Mouse (Mus musculus): ENCODE data around the gene Scgb2a2. TPM values are rescaled to one million over a fixed set of nuclear protein-coding genes. Genes with fewer than 3 reads are reported as not detected.
"Not testable (repeated sequence)": the region's sequence is repeated elsewhere in the genome, so short reads cannot be mapped to it uniquely, and the experiment has no call there.

The Scgb2a2 gene
- polyA plus RNA-seq, 1 experiment from 2014 or later, result not detected

DNA sequence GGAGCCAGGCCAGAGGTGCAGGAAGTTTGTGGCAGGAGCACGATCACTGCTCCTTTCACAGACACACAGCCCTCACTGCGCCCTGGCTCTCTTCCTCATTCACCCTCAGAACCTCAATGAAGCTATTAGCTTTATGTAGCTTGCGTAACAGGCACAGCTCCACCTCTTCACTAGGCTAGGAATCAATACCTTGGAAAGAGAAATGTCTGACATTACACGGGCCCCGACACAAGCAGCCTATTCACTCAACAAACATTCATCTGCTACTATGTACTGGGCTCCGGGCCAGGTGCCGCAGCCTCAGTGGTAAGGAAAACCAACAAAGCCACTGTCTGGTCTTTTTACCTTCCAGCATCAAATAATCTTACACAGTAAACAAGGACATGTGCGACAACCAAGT is 39.4 kb downstream of the Scgb2a2 start:
- H3K4me2 ChIP-seq (ENCODE audit: low read depth, low read length), result no peak overlapping the region
- H3K4me1 ChIP-seq (ENCODE audit: control insufficient read depth, low read depth, low read length), result peaks cover 5% of the 10 kb centered on the region
- 80% methylated on average over 8 of the region's 8 CpGs for WGBS (ENCODE audit: insufficient replicate concordance)
- H3K27me3 ChIP-seq (ENCODE audit: control insufficient read depth, insufficient read depth, low read depth, low read length), result no peaks in the 10 kb centered on the region
- no peak overlapping the region for H3K27ac ChIP-seq (ENCODE audit: low read length)
- H3K9me3 ChIP-seq (replicated peaks; ENCODE audit: control insufficient read depth, low read length), result no peaks in the 10 kb centered on the region
- H3K9ac ChIP-seq (ENCODE audit: low read depth, low read length), result no peak overlapping the region
- peaks cover 92% of the 10 kb centered on the region for H3K36me3 ChIP-seq (ENCODE audit: control insufficient read depth, insufficient read depth)
- H3K4me3 ChIP-seq (ENCODE audit: low read depth, low read length), result no peak overlapping the region
- peak; percentile 79 for ATAC-seq (ENCODE audit: low read depth)

DNA sequence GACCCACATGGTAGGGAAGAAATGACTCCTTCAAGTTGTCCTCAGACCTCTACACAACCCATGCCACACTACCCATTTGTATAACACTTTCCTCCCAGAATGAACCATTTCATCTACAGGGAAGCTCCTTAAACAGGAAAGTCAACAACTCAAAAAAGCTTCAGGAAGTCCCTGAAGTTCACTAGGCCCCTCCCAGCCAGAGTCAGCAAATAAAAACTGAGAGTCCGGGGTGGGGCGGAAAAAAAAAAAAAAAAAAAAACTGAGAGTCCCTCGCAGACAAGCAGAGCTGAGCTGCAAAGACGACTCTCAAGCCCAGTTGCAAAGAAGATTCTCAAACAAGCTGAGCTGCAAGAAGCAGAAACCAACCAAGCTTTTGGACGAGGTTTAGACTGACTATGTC is 48.7 kb downstream of the Scgb2a2 start:
- H3K36me3 ChIP-seq (ENCODE audit: control insufficient read depth, insufficient read depth), result peaks cover 46% of the 10 kb centered on the region
- H3K27me3 ChIP-seq (ENCODE audit: control insufficient read depth, insufficient read depth, low read depth, low read length), result no peaks in the 10 kb centered on the region
- 49% methylated on average over 5 of the region's 5 CpGs for WGBS (ENCODE audit: insufficient replicate concordance)
- H3K27ac ChIP-seq (ENCODE audit: low read length), result no peak overlapping the region
- peak overlapping the region; percentile 70 for H3K4me2 ChIP-seq (ENCODE audit: low read depth, low read length)
- no peak overlapping the region for H3K9ac ChIP-seq (ENCODE audit: low read depth, low read length)
- H3K4me3 ChIP-seq (ENCODE audit: low read depth, low read length), result peak overlapping the region; percentile 95
- H3K9me3 ChIP-seq (replicated peaks; ENCODE audit: control insufficient read depth, low read length), result no peaks in the 10 kb centered on the region
- peaks cover 39% of the 10 kb centered on the region for H3K4me1 ChIP-seq (ENCODE audit: control insufficient read depth, low read depth, low read length)
- no peak for ATAC-seq (ENCODE audit: low read depth)

- no peak for ATAC-seq (ENCODE audit: low read depth)
- H3K4me1 ChIP-seq (ENCODE audit: control insufficient read depth, low read depth, low read length), result peaks cover 39% of the 10 kb centered on the region
- 6% methylated on average over 17 of the region's 17 CpGs for WGBS (ENCODE audit: insufficient replicate concordance)
Measured at GRCm38 (mm10) chr19:9898339-9899066, 51.1 kb downstream of the Scgb2a2 start.

GRCm38 (mm10) chr19:9899072-9899779 is 51.9 kb downstream of the Scgb2a2 start, which contains the start of gene Incenp:
TSS of gene Incenp (minus strand) at chr19:9899551.
- Histone ChIP-seq H3K4me2 (ENCODE audit: low read depth, low read length) (peak within 1 kb of the TSS; percentile 81), H3K27ac (ENCODE audit: low read length) (peak within 1 kb of the TSS; percentile 93), H3K4me1 (ENCODE audit: control insufficient read depth, low read depth, low read length) (peaks cover 39% of the 10 kb centered on the region), H3K9ac (ENCODE audit: low read depth, low read length) (peak within 1 kb of the TSS; percentile 94), H3K9me3 (replicated peaks; ENCODE audit: control insufficient read depth, low read length) (no peaks in the 10 kb centered on the region), H3K4me3 (ENCODE audit: low read depth, low read length) (peak within 1 kb of the TSS; percentile 95), H3K36me3 (ENCODE audit: control insufficient read depth, insufficient read depth) (peaks cover 14% of the 10 kb centered on the region), H3K27me3 (ENCODE audit: control insufficient read depth, insufficient read depth, low read depth, low read length) (no peaks in the 10 kb centered on the region)
- peak; percentile 95 for ATAC-seq (ENCODE audit: low read depth)
- under 1% methylated on average over 58 of the region's 58 CpGs for WGBS (ENCODE audit: insufficient replicate concordance)

More at GRCm38 (mm10) chr19:9898339-9899066, 51.1 kb downstream of the Scgb2a2 start:
- H3K27me3 ChIP-seq (ENCODE audit: control insufficient read depth, insufficient read depth, low read depth, low read length), result no peaks in the 10 kb centered on the region
- H3K4me3 ChIP-seq (ENCODE audit: low read depth, low read length), result peak overlapping the region; percentile 95
- peaks cover 22% of the 10 kb centered on the region for H3K36me3 ChIP-seq (ENCODE audit: control insufficient read depth, insufficient read depth)
- H3K27ac ChIP-seq (ENCODE audit: low read length), result peak overlapping the region; percentile 93
- peak overlapping the region; percentile 94 for H3K9ac ChIP-seq (ENCODE audit: low read depth, low read length)
- no peaks in the 10 kb centered on the region for H3K9me3 ChIP-seq (replicated peaks; ENCODE audit: control insufficient read depth, low read length)
- peak overlapping the region; percentile 70 for H3K4me2 ChIP-seq (ENCODE audit: low read depth, low read length)

GRCm38 (mm10) chr19:9899780-9900146 is 52.4 kb downstream of the Scgb2a2 start:
- Histone ChIP-seq H3K36me3 (ENCODE audit: control insufficient read depth, insufficient read depth) (peaks cover 9% of the 10 kb centered on the region), H3K9me3 (replicated peaks; ENCODE audit: control insufficient read depth, low read length) (no peaks in the 10 kb centered on the region), H3K4me1 (ENCODE audit: control insufficient read depth, low read depth, low read length) (peaks cover 39% of the 10 kb centered on the region), H3K4me2 (ENCODE audit: low read depth, low read length) (peak overlapping the region; percentile 81), H3K9ac (ENCODE audit: low read depth, low read length) (peak overlapping the region; percentile 55), H3K4me3 (ENCODE audit: low read depth, low read length) (peak overlapping the region; percentile 95), H3K27ac (ENCODE audit: low read length) (peak overlapping the region; percentile 93), H3K27me3 (ENCODE audit: control insufficient read depth, insufficient read depth, low read depth, low read length) (no peaks in the 10 kb centered on the region)
- WGBS (ENCODE audit: insufficient replicate concordance), result 7% methylated on average over 10 of the region's 10 CpGs
- peak; percentile 33 for ATAC-seq (ENCODE audit: low read depth)

DNA sequence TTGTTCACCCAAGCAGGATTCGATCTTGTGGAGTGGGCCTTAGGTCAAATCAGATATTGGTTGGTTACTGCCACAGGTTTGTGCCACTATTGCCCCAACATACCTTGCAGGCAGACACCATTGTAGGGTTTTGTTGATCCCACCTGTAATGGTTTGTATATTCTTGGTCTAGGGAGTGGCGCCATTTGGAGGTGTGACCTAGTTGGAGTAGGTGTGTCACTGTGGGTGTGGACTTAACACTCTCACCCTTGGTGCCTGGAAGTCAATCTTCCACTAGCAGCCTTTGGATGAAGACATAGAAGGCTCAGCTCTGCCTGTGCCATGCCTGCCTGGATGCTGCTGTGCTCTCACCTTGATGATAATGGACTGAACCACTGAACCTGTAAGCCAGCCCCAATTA is 53.3 kb downstream of the Scgb2a2 start:
- Histone ChIP-seq H3K27ac (ENCODE audit: low read length) (peak overlapping the region; percentile 93), H3K4me1 (ENCODE audit: control insufficient read depth, low read depth, low read length) (peaks cover 35% of the 10 kb centered on the region), H3K4me3 (ENCODE audit: low read depth, low read length) (peak overlapping the region; percentile 95), H3K4me2 (ENCODE audit: low read depth, low read length) (peak overlapping the region; percentile 81)
- H3K27me3 ChIP-seq (ENCODE audit: control insufficient read depth, insufficient read depth, low read depth, low read length); H3K9me3 ChIP-seq (replicated peaks; ENCODE audit: control insufficient read depth, low read length); ATAC-seq (ENCODE audit: low read depth); H3K9ac ChIP-seq (ENCODE audit: low read depth, low read length); H3K36me3 ChIP-seq (ENCODE audit: control insufficient read depth, insufficient read depth): not testable (repeated sequence)
- 84% methylated on average over 2 of the region's 2 CpGs for WGBS (ENCODE audit: insufficient replicate concordance)

Small RNA genes lying within 50 kb of the gene (microRNA-seq; reads per million reads assigned to microRNA genes)
- gene Gm22369, result not detected

Other genes with a start within 250 kb of the Scgb2a2 start
- gene Incenp, start 52.0 kb downstream of the Scgb2a2 start, polyA plus RNA-seq (2015; fragmentation: Nextera tagmentation; extraction: Ambion mirVana), result 76.2 and 79.7 TPM in 2 replicates
- 3,514 and 3,691 TPM in 2 replicates for gene Fth1, start 133.0 kb downstream of the Scgb2a2 start, polyA plus RNA-seq (2015; fragmentation: Nextera tagmentation; extraction: Ambion mirVana)
- 0.13 and 0.14 TPM in 2 replicates for gene Best1, start 154.1 kb downstream of the Scgb2a2 start, polyA plus RNA-seq (2015; fragmentation: Nextera tagmentation; extraction: Ambion mirVana)
- 236 and 248 TPM in 2 replicates for gene Rab3il1, start 154.1 kb downstream of the Scgb2a2 start, polyA plus RNA-seq (2015; fragmentation: Nextera tagmentation; extraction: Ambion mirVana)
- gene Fads3, start 194.0 kb downstream of the Scgb2a2 start, polyA plus RNA-seq (2015; fragmentation: Nextera tagmentation; extraction: Ambion mirVana), result 7.3 and 8.6 TPM in 2 replicates

All from liver, embryonic 16.5 days (tissue).